Mouse (Mus musculus) c-Kit-positive CD71-negative TER-119-negative erythroid progenitor cells, embryonic 14.5 days (primary cell): ENCODE data around the gene Ttll8.

Source experiments
- DNase-seq: peaks from one replicate; pipeline ENCODE4 v3.0.0-alpha.2; 2013; ENCODE audit warnings: low read depth

Ttll8 gene

GRCm38 (mm10) chr15:88882851-88883250, 71.4 kb downstream of the Ttll8 start:
- DNase-seq = no peak

- DNase-seq = no peak
These were observed 72.8 kb downstream of the Ttll8 start for GRCm38 (mm10) chr15:88881253-88882044.

GRCm38 (mm10) chr15:88877021-88877400, 77.2 kb downstream of the Ttll8 start:
- DNase-seq = no peak

GRCm38 (mm10) chr15:88876155-88877020, 77.8 kb downstream of the Ttll8 start:
- DNase-seq = peak; percentile 66

- no peak for DNase-seq
These were observed 78.6 kb downstream of the Ttll8 start for GRCm38 (mm10) chr15:88875625-88876081.

- no peak for DNase-seq
These were observed 79.7 kb downstream of the Ttll8 start for GRCm38 (mm10) chr15:88874477-88874876.

GRCm38 (mm10) chr15:88874061-88874460, 80.2 kb downstream of the Ttll8 start:
- DNase-seq = no peak

GRCm38 (mm10) chr15:88870418-88871185, 83.6 kb downstream of the Ttll8 start:
- no peak for DNase-seq

- no peak for DNase-seq
These were observed 86.0 kb downstream of the Ttll8 start for GRCm38 (mm10) chr15:88868024-88868742.

- no peak for DNase-seq
These were observed 86.7 kb downstream of the Ttll8 start for GRCm38 (mm10) chr15:88867368-88868023.

GRCm38 (mm10) chr15:88866934-88867356, 87.3 kb downstream of the Ttll8 start:
- DNase-seq = no peak

GRCm38 (mm10) chr15:88865888-88866695, 88.1 kb downstream of the Ttll8 start:
- no peak for DNase-seq

- DNase-seq = no peak
These were observed 89.2 kb downstream of the Ttll8 start for GRCm38 (mm10) chr15:88865061-88865460.

- no peak for DNase-seq
These were observed 89.8 kb downstream of the Ttll8 start for GRCm38 (mm10) chr15:88864270-88865030.

GRCm38 (mm10) chr15:88863695-88864231, 90.5 kb downstream of the Ttll8 start:
- peak; percentile 67 for DNase-seq

- no peak for DNase-seq
These were observed 91.1 kb downstream of the Ttll8 start for GRCm38 (mm10) chr15:88862881-88863694.

- DNase-seq = peak; percentile 94
These were observed 92.2 kb downstream of the Ttll8 start, which contains the start of gene Pim3 for GRCm38 (mm10) chr15:88861772-88862622. TSS of gene Pim3 (plus strand) at chr15:88862186.
